Mouse (Mus musculus): ENCODE data around the gene Sf3a1. TPM values are rescaled to one million over a fixed set of nuclear protein-coding genes. Genes with fewer than 3 reads are reported as not detected.
"Not testable (repeated sequence)": the region's sequence is repeated elsewhere in the genome, so short reads cannot be mapped to it uniquely, and the experiment has no call there.

Gene Sf3a1
- polyA plus RNA-seq (2016; fragmentation: Nextera tagmentation; extraction: Ambion mirVana) = 70.0 and 73.9 TPM in 2 replicates

- H3K36me3 ChIP-seq = peaks cover 34% of the 10 kb centered on the region
- peak within 1 kb of the TSS; percentile 76 for H3K9ac ChIP-seq
- under 1% methylated on average over 54 of the region's 54 CpGs for WGBS
- peak within 1 kb of the TSS; percentile 78 for H3K4me3 ChIP-seq
- H3K4me1 ChIP-seq = peaks cover 39% of the 10 kb centered on the region
- no peaks in the 10 kb centered on the region for H3K27me3 ChIP-seq
- peak within 1 kb of the TSS; percentile 74 for H3K27ac ChIP-seq
- ATAC-seq (ENCODE audit: insufficient number of reproducible peaks, insufficient read depth, low FRiP score, low TSS enrichment) = peak; percentile 95
- no peaks in the 10 kb centered on the region for H3K9me3 ChIP-seq
- H3K4me2 ChIP-seq (replicated peaks) = peak within 1 kb of the TSS; percentile 96
These were observed at the start of gene Sf3a1, which contains the start of gene Ccdc157 for GRCm38 (mm10) chr11:4159808-4160708. Gene Sf3a1, plus strand, starts transcription at chr11:4160350. Gene Ccdc157, minus strand, starts transcription at chr11:4160293.

- Histone ChIP-seq H3K27ac (no peak overlapping the region), H3K9ac (no peak overlapping the region), H3K9me3 (no peaks in the 10 kb centered on the region), H3K27me3 (no peaks in the 10 kb centered on the region), H3K36me3 (no peaks in the 10 kb centered on the region), H3K4me2 (replicated peaks) (no peak overlapping the region), H3K4me3 (no peak overlapping the region), H3K4me1 (0 out of 2 replicates have a peak, but pooled peaks cover 3% of the 10 kb centered on the region)
- ATAC-seq (ENCODE audit: insufficient number of reproducible peaks, insufficient read depth, low FRiP score, low TSS enrichment) = no peak
- 87% methylated on average over 4 of the region's 4 CpGs for WGBS
These were observed 48.1 kb upstream of the Sf3a1 start for GRCm38 (mm10) chr11:4112033-4112432.

- Histone ChIP-seq H3K27ac (no peak overlapping the region), H3K36me3 (no peaks in the 10 kb centered on the region), H3K27me3 (peaks cover 6% of the 10 kb centered on the region), H3K4me2 (replicated peaks) (no peak overlapping the region), H3K4me1 (peaks cover 9% of the 10 kb centered on the region; the same call in 1 of the 2 replicates), H3K9ac (no peak overlapping the region), H3K9me3 (no peaks in the 10 kb centered on the region), H3K4me3 (no peak overlapping the region)
- no peak for ATAC-seq (ENCODE audit: insufficient number of reproducible peaks, insufficient read depth, low FRiP score, low TSS enrichment)
- WGBS = 82% methylated on average over 6 of the region's 6 CpGs
These were observed 47.3 kb upstream of the Sf3a1 start for GRCm38 (mm10) chr11:4112861-4113260.

- no peak overlapping the region for H3K9ac ChIP-seq
- H3K27me3 ChIP-seq = peaks cover 7% of the 10 kb centered on the region
- H3K36me3 ChIP-seq = no peaks in the 10 kb centered on the region
- no peaks in the 10 kb centered on the region for H3K9me3 ChIP-seq
- H3K27ac ChIP-seq = no peak overlapping the region
- WGBS = 83% methylated on average over 4 of the region's 4 CpGs
- ATAC-seq (ENCODE audit: insufficient number of reproducible peaks, insufficient read depth, low FRiP score, low TSS enrichment) = no peak
- H3K4me1 ChIP-seq = peaks cover 13% of the 10 kb centered on the region; the same call in 1 of the 2 replicates
- no peak overlapping the region for H3K4me2 ChIP-seq (replicated peaks)
- no peak overlapping the region for H3K4me3 ChIP-seq
These were observed 46.7 kb upstream of the Sf3a1 start for GRCm38 (mm10) chr11:4113496-4113895.

GRCm38 (mm10) chr11:4113970-4114369 lies 46.2 kb upstream of the Sf3a1 start:
- Histone ChIP-seq H3K27ac (no peak overlapping the region), H3K9ac (no peak overlapping the region), H3K4me3 (no peak overlapping the region), H3K9me3 (no peaks in the 10 kb centered on the region), H3K27me3 (peaks cover 7% of the 10 kb centered on the region), H3K4me2 (replicated peaks) (no peak overlapping the region), H3K4me1 (peaks cover 17% of the 10 kb centered on the region; the same call in 1 of the 2 replicates), H3K36me3 (no peaks in the 10 kb centered on the region)
- 79% methylated on average over 6 of the region's 6 CpGs for WGBS
- no peak for ATAC-seq (ENCODE audit: insufficient number of reproducible peaks, insufficient read depth, low FRiP score, low TSS enrichment)

- H3K4me2 ChIP-seq (replicated peaks); ATAC-seq (ENCODE audit: insufficient number of reproducible peaks, insufficient read depth, low FRiP score, low TSS enrichment); H3K27ac ChIP-seq; H3K4me3 ChIP-seq; H3K9me3 ChIP-seq; H3K36me3 ChIP-seq; H3K9ac ChIP-seq: not testable (repeated sequence)
- 81% methylated on average over 6 of the region's 6 CpGs for WGBS
- peaks cover 10% of the 10 kb centered on the region for H3K27me3 ChIP-seq
- H3K4me1 ChIP-seq = peaks cover 17% of the 10 kb centered on the region; the same call in 1 of the 2 replicates
These were observed 45.6 kb upstream of the Sf3a1 start for GRCm38 (mm10) chr11:4114541-4114940.

GRCm38 (mm10) chr11:4115407-4115806 lies 44.7 kb upstream of the Sf3a1 start:
- Histone ChIP-seq H3K9ac (no peak overlapping the region), H3K4me2 (replicated peaks) (no peak overlapping the region), H3K4me1 (peaks cover 17% of the 10 kb centered on the region; the same call in 1 of the 2 replicates), H3K4me3 (no peak overlapping the region), H3K27ac (no peak overlapping the region), H3K36me3 (no peaks in the 10 kb centered on the region), H3K9me3 (no peaks in the 10 kb centered on the region), H3K27me3 (peaks cover 13% of the 10 kb centered on the region)
- 87% methylated on average over 4 of the region's 4 CpGs for WGBS
- ATAC-seq (ENCODE audit: insufficient number of reproducible peaks, insufficient read depth, low FRiP score, low TSS enrichment) = no peak

GRCm38 (mm10) chr11:4116458-4117141 lies 43.5 kb upstream of the Sf3a1 start:
- no peaks in the 10 kb centered on the region for H3K36me3 ChIP-seq
- ATAC-seq (ENCODE audit: insufficient number of reproducible peaks, insufficient read depth, low FRiP score, low TSS enrichment) = no peak
- no peak overlapping the region for H3K4me3 ChIP-seq
- no peaks in the 10 kb centered on the region for H3K9me3 ChIP-seq
- H3K4me1 ChIP-seq = peaks cover 17% of the 10 kb centered on the region; the same call in 1 of the 2 replicates
- no peak overlapping the region for H3K27ac ChIP-seq
- no peak overlapping the region for H3K9ac ChIP-seq
- no peak overlapping the region for H3K4me2 ChIP-seq (replicated peaks)
- 59% methylated on average over 11 of the region's 11 CpGs for WGBS
- peaks cover 13% of the 10 kb centered on the region for H3K27me3 ChIP-seq

- peaks cover 13% of the 10 kb centered on the region for H3K27me3 ChIP-seq
- no peak for ATAC-seq (ENCODE audit: insufficient number of reproducible peaks, insufficient read depth, low FRiP score, low TSS enrichment)
- H3K36me3 ChIP-seq = no peaks in the 10 kb centered on the region
- H3K4me3 ChIP-seq = peak overlapping the region; percentile 53
- H3K27ac ChIP-seq = no peak overlapping the region
- H3K4me2 ChIP-seq (replicated peaks) = peak overlapping the region; percentile 85
- peak overlapping the region; percentile 62 for H3K9ac ChIP-seq
- H3K9me3 ChIP-seq = no peaks in the 10 kb centered on the region
- H3K4me1 ChIP-seq = peaks cover 17% of the 10 kb centered on the region; the same call in 1 of the 2 replicates
- 30% methylated on average over 3 of the region's 3 CpGs for WGBS
These were observed 42.6 kb upstream of the Sf3a1 start for GRCm38 (mm10) chr11:4117372-4118071.

- 0 out of 2 replicates have a peak, but pooled peaks have one; percentile 39 for ATAC-seq (ENCODE audit: insufficient number of reproducible peaks, insufficient read depth, low FRiP score, low TSS enrichment)
- Histone ChIP-seq H3K4me3 (peak overlapping the region; percentile 53), H3K9me3 (no peaks in the 10 kb centered on the region), H3K4me1 (peaks cover 17% of the 10 kb centered on the region; the same call in 1 of the 2 replicates), H3K4me2 (replicated peaks) (peak overlapping the region; percentile 85), H3K36me3 (no peaks in the 10 kb centered on the region), H3K9ac (peak overlapping the region; percentile 62), H3K27ac (no peak overlapping the region), H3K27me3 (peaks cover 13% of the 10 kb centered on the region)
- 4% methylated on average over 41 of the region's 41 CpGs for WGBS
These were observed 41.8 kb upstream of the Sf3a1 start for GRCm38 (mm10) chr11:4118081-4118921.
